Mouse (Mus musculus) lung, adult 2 months (tissue): ENCODE results near the gene Spns2. TPM values are rescaled to one million over a fixed set of nuclear protein-coding genes. Genes with fewer than 3 reads are reported as not detected.

Experiments used
- DNase-seq: peaks from one replicate; pipeline ENCODE4 v3.0.0; 2022
- H3K4me1 ChIP-seq: fragments of 200-500 bp; 2 replicates; pipeline ENCODE4 v1.6.1; 2011; ENCODE audit warnings: low read length; ENCODE audit not compliant: control insufficient read depth, insufficient read depth
- H3K4me3 ChIP-seq: fragments of 200-500 bp; replicated peaks from 2 replicates; pipeline ENCODE3; 2011; ENCODE audit warnings: low read depth, mild to moderate bottlenecking, control low read depth, low read length; ENCODE audit errors: extremely low read depth
- CTCF ChIP-seq: fragments of 200-500 bp; IDR thresholded peaks from 2 replicates; pipeline ENCODE4 v1.5.1; 2011; ENCODE audit warnings: mild to moderate bottlenecking, low read length, control low read depth; ENCODE audit not compliant: insufficient read depth
- POLR2A ChIP-seq: fragments of 200-500 bp; IDR thresholded peaks from 2 replicates; pipeline ENCODE4 v1.6.1; 2011; ENCODE audit warnings: low read depth, mild to moderate bottlenecking, control low read depth, low read length, borderline replicate concordance; ENCODE audit errors: extremely low read depth
- WGBS: fragments of 180-500 bp; shearing (Covaris S2); methylation state at CpG from one replicate; pipeline ENCODE4 v1.1.7; 2018; 5-methylcytosine and 5-hydroxymethylcytosine counted together
- polyA plus RNA-seq: library from polyadenylated mRNA; depleted of rRNA; stranded (reverse); fragments of >200 nt; gene quantifications from 2 replicates; pipeline ENCODE4 v1.2.3, GENCODE M21; 2012

Gene Spns2
- polyA plus RNA-seq, 1 experiment = 126 TPM

GRCm38 (mm10) chr11:72419006-72419405 lies 70.7 kb downstream of the Spns2 start:
- TF ChIP-seq CTCF = no peak
- no peak for TF ChIP-seq POLR2A
- 81% methylated on average over 6 of the region's 6 CpGs for WGBS
- Histone ChIP-seq H3K4me3 (no peak overlapping the region), H3K4me1 (no peaks in the 10 kb centered on the region)
- DNase-seq = no peak

GRCm38 (mm10) chr11:72418227-72418626 lies 71.5 kb downstream of the Spns2 start:
- H3K4me3 ChIP-seq = no peak overlapping the region
- WGBS = 56% methylated on average over 8 of the region's 8 CpGs
- DNase-seq = no peak

GRCm38 (mm10) chr11:72417376-72417775 lies 72.3 kb downstream of the Spns2 start:
- no peak for TF ChIP-seq CTCF
- no peak for TF ChIP-seq POLR2A
- DNase-seq = no peak
- Histone ChIP-seq H3K4me1 (no peaks in the 10 kb centered on the region), H3K4me3 (no peak overlapping the region)
- WGBS = 57% methylated on average over 4 of the region's 4 CpGs

More at GRCm38 (mm10) chr11:72418227-72418626, 71.5 kb downstream of the Spns2 start:
- TF ChIP-seq CTCF (no peak), POLR2A (no peak)
- H3K4me1 ChIP-seq = no peaks in the 10 kb centered on the region

- H3K4me1 ChIP-seq = 0 out of 2 replicates have a peak, but pooled peaks cover 2% of the 10 kb centered on the region
- no peak for DNase-seq
Measured at GRCm38 (mm10) chr11:72416666-72417065, 73.0 kb downstream of the Spns2 start.

GRCm38 (mm10) chr11:72415155-72415554 lies 74.5 kb downstream of the Spns2 start:
- no peak for DNase-seq
- WGBS = 58% methylated on average over 8 of the region's 8 CpGs
- Histone ChIP-seq H3K4me1 (0 out of 2 replicates have a peak, but pooled peaks cover 2% of the 10 kb centered on the region), H3K4me3 (no peak overlapping the region)
- TF ChIP-seq POLR2A (no peak), CTCF (no peak)

More at GRCm38 (mm10) chr11:72416666-72417065, 73.0 kb downstream of the Spns2 start:
- H3K4me3 ChIP-seq = no peak overlapping the region
- TF ChIP-seq CTCF = no peak
- no peak for TF ChIP-seq POLR2A
- WGBS = 61% methylated on average over 5 of the region's 5 CpGs

GRCm38 (mm10) chr11:72413601-72414190 lies 76.0 kb downstream of the Spns2 start:
- TF ChIP-seq POLR2A (no peak), CTCF (no peak)
- 74% methylated on average over 5 of the region's 5 CpGs for WGBS

GRCm38 (mm10) chr11:72413016-72413415 lies 76.7 kb downstream of the Spns2 start:
- Histone ChIP-seq H3K4me1 (0 out of 2 replicates have a peak, but pooled peaks cover 2% of the 10 kb centered on the region), H3K4me3 (no peak overlapping the region)
- 37% methylated on average over 7 of the region's 7 CpGs for WGBS
- TF ChIP-seq POLR2A = no peak
- DNase-seq = no peak

More at GRCm38 (mm10) chr11:72413601-72414190, 76.0 kb downstream of the Spns2 start:
- Histone ChIP-seq H3K4me3 (peak overlapping the region; percentile 2), H3K4me1 (0 out of 2 replicates have a peak, but pooled peaks cover 2% of the 10 kb centered on the region)
- DNase-seq = no peak

GRCm38 (mm10) chr11:72411945-72412344 lies 77.8 kb downstream of the Spns2 start:
- Histone ChIP-seq H3K4me1 (0 out of 2 replicates have a peak, but pooled peaks cover 2% of the 10 kb centered on the region), H3K4me3 (peak overlapping the region; percentile 62)
- no peak for DNase-seq
- WGBS = 28% methylated on average over 9 of the region's 9 CpGs
- TF ChIP-seq POLR2A (no peak), CTCF (no peak)

- under 1% methylated on average over 85 of the region's 86 CpGs for WGBS
- DNase-seq = peak; percentile 79
- Histone ChIP-seq H3K4me1 (peaks cover 2% of the 10 kb centered on the region; the same call in 1 of the 2 replicates), H3K4me3 (peak within 1 kb of the TSS; percentile 83)
- peak; percentile 79; the same call in 1 of the 2 replicates for TF ChIP-seq POLR2A
- TF ChIP-seq CTCF = no peak
Measured at GRCm38 (mm10) chr11:72411093-72411921, 78.4 kb downstream of the Spns2 start, which contains the start of gene Smtnl2. Smtnl2 (minus strand) TSS chr11:72411713.
